Mouse (Mus musculus) intestine, postnatal 0 days (tissue): ENCODE measurements around the gene Dpyd. TPM values are rescaled to one million over a fixed set of nuclear protein-coding genes. Genes with fewer than 3 reads are reported as not detected.

Source experiments
- ATAC-seq: fragments of 200-750 bp; cut with Nextera tagmentation; 2 replicates; pipeline ENCODE4 v1.8.0; 2017; ENCODE audit warnings: mild to moderate bottlenecking, moderate TSS enrichment, moderate library complexity
- H3K27ac ChIP-seq: fragments of 300-500 bp; sonication (generic); 2 replicates; pipeline ENCODE4 v1.5.1; 2014; ENCODE audit warnings: mild to moderate bottlenecking, low read depth, low read length, moderate library complexity
- H3K27me3 ChIP-seq: fragments of 300-500 bp; sonication (generic); replicated peaks from 2 replicates; pipeline ENCODE4 v1.6.1; 2014; ENCODE audit warnings: low read length, mixed read lengths; ENCODE audit not compliant: control insufficient read depth, insufficient read depth
- H3K36me3 ChIP-seq: fragments of 300-500 bp; sonication (generic); 2 replicates; pipeline ENCODE4 v1.6.1; 2014; ENCODE audit warnings: mild to moderate bottlenecking, moderate library complexity; ENCODE audit not compliant: control insufficient read depth, insufficient read depth
- H3K4me1 ChIP-seq: fragments of 300-500 bp; sonication (generic); replicated peaks from 2 replicates; pipeline ENCODE4 v1.6.1; 2014; ENCODE audit warnings: antibody characterized with exemption, low read length, mixed read lengths; ENCODE audit not compliant: control insufficient read depth, insufficient read depth
- H3K4me2 ChIP-seq: fragments of 300-500 bp; sonication (generic); replicated peaks from 2 replicates; pipeline ENCODE4 v1.6.1; 2014; ENCODE audit warnings: low read depth, mild to moderate bottlenecking, moderate library complexity
- H3K4me3 ChIP-seq: fragments of 300-500 bp; sonication (generic); 2 replicates; pipeline ENCODE4 v1.5.1; 2014; ENCODE audit warnings: low read depth, low read length
- H3K9ac ChIP-seq: fragments of 300-500 bp; sonication (generic); 2 replicates; pipeline ENCODE4 v1.6.1; 2014; ENCODE audit warnings: mild to moderate bottlenecking, low read depth, low read length
- H3K9me3 ChIP-seq: fragments of 300-500 bp; sonication (generic); 2 replicates; pipeline ENCODE4 v1.6.1; 2016; ENCODE audit warnings: mixed run types; ENCODE audit not compliant: control insufficient read depth
- CTCF ChIP-seq: sonication (generic); IDR thresholded peaks from 2 replicates; pipeline ENCODE4 v1.5.1; 2016; ENCODE audit warnings: low read depth, mild to moderate bottlenecking, control low read depth, antibody characterized with exemption, moderate library complexity
- WGBS: fragments of 180-500 bp; shearing (Covaris S2); extraction: QIAGEN DNeasy Blood & Tissue Kit; methylation state at CpG from one replicate; pipeline ENCODE4 v1.1.7; 2014; 5-methylcytosine and 5-hydroxymethylcytosine counted together
- polyA plus RNA-seq: library from polyadenylated mRNA; unstranded; fragments of >200 nt; fragmentation: Nextera tagmentation; extraction: Ambion mirVana; gene quantifications from 2 replicates; pipeline ENCODE4 v1.2.1, GENCODE M21; 2015

Dpyd gene
- polyA plus RNA-seq, 1 experiment from 2014 or later = 39.7 TPM

- Histone ChIP-seq H3K27me3 (no peaks in the 10 kb centered on the region), H3K36me3 (no peaks in the 10 kb centered on the region), H3K4me1 (no peaks in the 10 kb centered on the region), H3K9me3 (no peaks in the 10 kb centered on the region), H3K27ac (no peak overlapping the region), H3K9ac (no peak overlapping the region), H3K4me2 (no peak overlapping the region), H3K4me3 (no peak overlapping the region)
- no peak for ATAC-seq
- no peak for TF ChIP-seq CTCF
- 85% methylated on average over 2 of the region's 2 CpGs for WGBS
Observed at GRCm38 (mm10) chr3:118753623-118754022, 191.7 kb downstream of the Dpyd start.

- H3K9ac ChIP-seq = no peak overlapping the region
- H3K27ac ChIP-seq = no peak overlapping the region
- WGBS = 59% methylated on average over 1 of the region's 1 CpGs
- no peak for TF ChIP-seq CTCF
- H3K9me3 ChIP-seq = no peaks in the 10 kb centered on the region
- no peak for ATAC-seq
- no peaks in the 10 kb centered on the region for H3K27me3 ChIP-seq
- no peak overlapping the region for H3K4me2 ChIP-seq
- H3K4me1 ChIP-seq = no peaks in the 10 kb centered on the region
- H3K36me3 ChIP-seq = no peaks in the 10 kb centered on the region
- H3K4me3 ChIP-seq = no peak overlapping the region
Observed at GRCm38 (mm10) chr3:118756099-118756498, 194.2 kb downstream of the Dpyd start.

GRCm38 (mm10) chr3:118812885-118813284 is 251.0 kb downstream of the Dpyd start:
- TF ChIP-seq CTCF = no peak
- Histone ChIP-seq H3K9ac (no peak overlapping the region), H3K36me3 (no peaks in the 10 kb centered on the region), H3K27me3 (no peaks in the 10 kb centered on the region), H3K4me3 (no peak overlapping the region), H3K27ac (no peak overlapping the region), H3K4me1 (no peaks in the 10 kb centered on the region), H3K4me2 (no peak overlapping the region), H3K9me3 (no peaks in the 10 kb centered on the region)
- no peak for ATAC-seq
- 68% methylated on average over 1 of the region's 1 CpGs for WGBS

GRCm38 (mm10) chr3:118850613-118851527 is 288.9 kb downstream of the Dpyd start:
- no peak for TF ChIP-seq CTCF
- H3K9me3 ChIP-seq = no peaks in the 10 kb centered on the region
- no peaks in the 10 kb centered on the region for H3K27me3 ChIP-seq
- no peak overlapping the region for H3K9ac ChIP-seq
- H3K4me1 ChIP-seq = no peaks in the 10 kb centered on the region
- WGBS = 58% methylated on average over 4 of the region's 4 CpGs
- H3K4me3 ChIP-seq = no peak overlapping the region
- H3K36me3 ChIP-seq = no peaks in the 10 kb centered on the region
- H3K4me2 ChIP-seq = no peak overlapping the region
- H3K27ac ChIP-seq = no peak overlapping the region
- no peak for ATAC-seq

GRCm38 (mm10) chr3:118852711-118853110 is 290.8 kb downstream of the Dpyd start:
- no peak for ATAC-seq
- H3K4me2 ChIP-seq = no peak overlapping the region
- no peaks in the 10 kb centered on the region for H3K36me3 ChIP-seq
- WGBS = 84% methylated on average over 5 of the region's 5 CpGs
- H3K9ac ChIP-seq = no peak overlapping the region
- no peak for TF ChIP-seq CTCF
- H3K27me3 ChIP-seq = no peaks in the 10 kb centered on the region
- H3K27ac ChIP-seq = no peak overlapping the region
- no peaks in the 10 kb centered on the region for H3K9me3 ChIP-seq
- no peak overlapping the region for H3K4me3 ChIP-seq
- H3K4me1 ChIP-seq = no peaks in the 10 kb centered on the region

GRCm38 (mm10) chr3:118855411-118855810 is 293.5 kb downstream of the Dpyd start:
- H3K9me3 ChIP-seq = no peaks in the 10 kb centered on the region
- H3K4me3 ChIP-seq = no peak overlapping the region
- TF ChIP-seq CTCF = no peak
- WGBS = 60% methylated on average over 7 of the region's 7 CpGs
- no peak overlapping the region for H3K9ac ChIP-seq
- no peak for ATAC-seq
- no peaks in the 10 kb centered on the region for H3K27me3 ChIP-seq
- no peaks in the 10 kb centered on the region for H3K36me3 ChIP-seq
- H3K27ac ChIP-seq = no peak overlapping the region
- H3K4me1 ChIP-seq = no peaks in the 10 kb centered on the region
- no peak overlapping the region for H3K4me2 ChIP-seq
